Mouse (Mus musculus) inflammation-experienced regulatory T-cells (primary cell): ENCODE data around the gene Tram1l1. TPM values are rescaled to one million over a fixed set of nuclear protein-coding genes. Genes with fewer than 3 reads are reported as not detected.

Experiments
- polyA plus RNA-seq, 2 experiments: library from polyadenylated mRNA; unstranded; fragments of 100-300 nt; shearing (Covaris generic); gene quantifications; one replicate each; pipeline ENCODE4 v1.2.1; 2017

Tram1l1 gene
- polyA plus RNA-seq = not detected

DNA sequence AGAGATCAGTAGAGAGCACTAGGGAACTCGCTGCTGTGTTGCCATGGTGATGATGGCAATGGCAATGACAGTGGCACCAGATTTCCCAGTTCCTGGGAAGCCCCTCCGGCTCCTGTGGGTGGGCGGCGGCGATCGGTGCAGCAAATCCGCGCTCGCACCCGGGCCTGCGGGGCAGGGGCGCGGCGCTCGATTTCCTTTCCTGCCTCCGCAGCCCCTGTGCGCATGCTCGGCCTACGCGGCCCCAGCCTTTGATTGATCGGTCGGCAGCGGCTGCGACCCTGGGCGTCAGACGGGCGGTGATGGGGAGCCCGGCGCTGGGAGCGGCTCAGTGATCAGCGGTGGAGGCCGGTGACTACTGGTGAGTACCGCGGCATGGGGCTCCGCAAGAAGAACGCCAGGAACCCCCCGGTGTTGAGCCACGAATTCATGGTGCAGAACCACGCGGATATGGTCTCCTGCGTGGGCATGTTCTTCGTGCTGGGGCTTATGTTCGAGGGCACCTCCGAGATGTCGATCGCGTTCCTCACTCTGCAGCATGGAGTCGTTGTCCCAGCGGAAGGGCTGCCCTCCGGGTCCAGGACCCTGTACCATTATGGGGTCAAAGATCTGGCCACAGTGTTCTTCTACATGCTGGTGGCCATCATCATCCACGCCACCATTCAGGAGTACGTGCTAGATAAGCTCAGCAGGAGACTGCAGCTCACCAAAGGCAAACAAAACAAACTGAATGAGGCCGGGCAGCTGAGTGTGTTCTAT is at the start of gene Tram1l1:
Gene Tram1l1, plus strand, starts transcription at position 35 of the 756 bp plus-strand sequence.

Other genes with a start within 250 kb of the Tram1l1 start
- under 1 TPM in 1 of 2 experiments, not detected in 1; 0.12 TPM for gene 1700006A11Rik, start 105.2 kb downstream of the Tram1l1 start, polyA plus RNA-seq